Mouse (Mus musculus) gastrocnemius, adult 18-20 months (tissue): Measurements from ENCODE around the gene Nectin1. TPM values are rescaled to one million over a fixed set of nuclear protein-coding genes. Genes with fewer than 3 reads are reported as not detected.

Experiments used
- DNase-seq: peaks from one replicate; pipeline ENCODE4 v3.0.0; 2021; ENCODE audit warnings: low spot score
- total RNA-seq, 2 experiments: library from RNA; stranded (reverse); gene quantifications; 2 replicates each; pipeline ENCODE4 v1.2.3; 2021

Gene Nectin1
- total RNA-seq, 2 experiments from 2014 or later: 1.9 to 3.4 TPM

- DNase-seq: no peak
Measured at GRCm38 (mm10) chr9:43761181-43761820, 17.5 kb downstream of the Nectin1 start.

- DNase-seq: no peak
Measured at GRCm38 (mm10) chr9:43761941-43762340, 18.2 kb downstream of the Nectin1 start.

- DNase-seq: no peak
Measured at GRCm38 (mm10) chr9:43765419-43766179, 21.8 kb downstream of the Nectin1 start.

- no peak for DNase-seq
Measured at GRCm38 (mm10) chr9:43768779-43769178, 25.0 kb downstream of the Nectin1 start.

- DNase-seq: no peak
Measured at GRCm38 (mm10) chr9:43769228-43769627, 25.4 kb downstream of the Nectin1 start.

GRCm38 (mm10) chr9:43769940-43770339, 26.2 kb downstream of the Nectin1 start:
- no peak for DNase-seq

GRCm38 (mm10) chr9:43771041-43771440, 27.3 kb downstream of the Nectin1 start:
- DNase-seq: no peak

- DNase-seq: no peak
Measured at GRCm38 (mm10) chr9:43772460-43772859, 28.7 kb downstream of the Nectin1 start.

GRCm38 (mm10) chr9:43773521-43773920, 29.7 kb downstream of the Nectin1 start:
- no peak for DNase-seq

- DNase-seq: no peak
Measured at GRCm38 (mm10) chr9:43774427-43774826, 30.6 kb downstream of the Nectin1 start.

- DNase-seq: no peak
Measured at GRCm38 (mm10) chr9:43776231-43776630, 32.4 kb downstream of the Nectin1 start.

- no peak for DNase-seq
Measured at GRCm38 (mm10) chr9:43777362-43778360, 33.9 kb downstream of the Nectin1 start.

- no peak for DNase-seq
Measured at GRCm38 (mm10) chr9:43780883-43781282, 37.1 kb downstream of the Nectin1 start.

- DNase-seq: no peak
Measured at GRCm38 (mm10) chr9:43782401-43782800, 38.6 kb downstream of the Nectin1 start.

- DNase-seq: no peak
Measured at GRCm38 (mm10) chr9:43783959-43784358, 40.2 kb downstream of the Nectin1 start.

- DNase-seq: no peak
Measured at GRCm38 (mm10) chr9:43784841-43785240, 41.1 kb downstream of the Nectin1 start.

- DNase-seq: no peak
Measured at GRCm38 (mm10) chr9:43787591-43787990, 43.8 kb downstream of the Nectin1 start.

- DNase-seq: no peak
Measured at GRCm38 (mm10) chr9:43792681-43793080, 48.9 kb downstream of the Nectin1 start.

- DNase-seq: no peak
Measured at GRCm38 (mm10) chr9:43793411-43793810, 49.6 kb downstream of the Nectin1 start.

- DNase-seq: no peak
Measured at GRCm38 (mm10) chr9:43796031-43796430, 52.2 kb downstream of the Nectin1 start.

GRCm38 (mm10) chr9:43796841-43797740, 53.3 kb downstream of the Nectin1 start:
- DNase-seq: peak; percentile 40
